Mouse (Mus musculus) hindlimb bud, embryonic 11.5 days (tissue): Measurements from ENCODE around the gene Slc52a3.

Experiments used
- DNase-seq: peaks from one replicate; pipeline ENCODE4 v3.0.0-alpha.2; 2012; ENCODE audit warnings: low read depth, low spot score; ENCODE audit errors: extremely low spot score

Gene Slc52a3

DNA sequence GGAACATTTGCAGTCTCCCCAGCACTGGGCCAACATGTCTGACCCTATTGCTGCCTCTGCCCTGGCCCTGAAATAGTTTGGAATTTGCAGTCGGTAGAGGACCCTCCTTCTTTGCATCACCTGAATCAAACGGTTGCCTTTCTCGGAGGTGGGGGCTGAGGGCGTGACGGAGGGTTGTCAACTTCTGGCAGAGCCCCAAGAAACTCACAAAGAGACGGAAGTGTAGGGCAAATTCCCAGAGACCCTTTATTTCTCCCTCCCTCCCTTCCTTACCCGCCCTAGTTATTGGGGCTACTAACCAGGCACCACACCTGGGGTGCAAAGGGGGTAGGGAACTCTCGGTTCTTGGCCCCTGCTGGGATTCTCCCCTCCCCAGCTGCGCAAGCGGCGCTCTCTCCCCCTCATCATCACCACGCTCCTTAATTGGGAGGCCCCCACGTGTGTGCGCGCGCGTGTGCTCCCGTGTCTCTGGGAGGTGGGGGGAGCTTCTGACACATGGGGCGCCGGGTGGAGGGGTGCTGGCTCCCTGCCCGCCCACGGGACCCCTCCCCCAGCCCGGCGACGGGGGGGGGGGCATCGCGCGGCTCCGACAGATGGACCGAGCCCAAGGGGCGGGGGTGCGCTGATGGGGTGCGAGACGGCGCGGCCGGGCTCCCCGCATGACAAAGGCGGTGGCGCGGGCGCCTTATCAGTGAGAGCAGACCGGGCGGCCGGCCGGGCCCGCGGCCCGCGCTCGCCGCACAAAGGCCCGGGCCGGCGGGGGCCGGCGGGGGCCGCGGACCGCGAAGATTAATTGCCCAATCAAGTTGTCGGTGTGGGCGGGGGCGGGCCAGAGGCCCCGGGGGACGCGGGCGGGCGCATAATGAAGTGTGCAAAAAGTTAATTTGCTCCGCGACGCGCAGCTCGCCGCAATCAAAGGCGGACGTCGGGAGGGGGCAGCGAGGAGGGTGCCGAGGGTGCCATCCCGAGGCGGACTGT lies 52.0 kb downstream of the Slc52a3 start:
- no peak for DNase-seq

DNA sequence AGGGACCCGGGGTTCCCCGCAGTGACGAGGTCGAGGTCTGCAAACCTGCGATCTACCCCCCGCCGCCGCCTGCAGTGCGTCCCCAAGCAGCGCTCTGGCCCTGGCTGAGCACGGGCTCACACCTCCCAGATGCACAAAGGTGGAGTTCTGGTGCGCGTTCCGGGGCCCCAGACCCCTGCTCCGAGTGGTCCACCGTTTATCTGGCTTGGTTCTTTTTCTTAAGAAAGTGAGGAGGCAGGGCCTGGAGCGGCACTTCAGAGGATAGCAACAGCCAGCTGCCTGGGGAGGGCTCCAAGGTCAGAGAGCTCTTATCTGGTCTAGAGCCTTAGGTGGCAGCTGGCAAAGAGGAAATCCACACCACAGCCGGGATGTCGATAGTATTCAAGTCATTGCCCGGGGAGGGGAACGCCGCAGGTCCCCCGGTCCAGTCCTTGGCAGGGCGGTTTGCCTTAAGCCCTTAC lies 52.7 kb downstream of the Slc52a3 start:
- no peak for DNase-seq

DNA sequence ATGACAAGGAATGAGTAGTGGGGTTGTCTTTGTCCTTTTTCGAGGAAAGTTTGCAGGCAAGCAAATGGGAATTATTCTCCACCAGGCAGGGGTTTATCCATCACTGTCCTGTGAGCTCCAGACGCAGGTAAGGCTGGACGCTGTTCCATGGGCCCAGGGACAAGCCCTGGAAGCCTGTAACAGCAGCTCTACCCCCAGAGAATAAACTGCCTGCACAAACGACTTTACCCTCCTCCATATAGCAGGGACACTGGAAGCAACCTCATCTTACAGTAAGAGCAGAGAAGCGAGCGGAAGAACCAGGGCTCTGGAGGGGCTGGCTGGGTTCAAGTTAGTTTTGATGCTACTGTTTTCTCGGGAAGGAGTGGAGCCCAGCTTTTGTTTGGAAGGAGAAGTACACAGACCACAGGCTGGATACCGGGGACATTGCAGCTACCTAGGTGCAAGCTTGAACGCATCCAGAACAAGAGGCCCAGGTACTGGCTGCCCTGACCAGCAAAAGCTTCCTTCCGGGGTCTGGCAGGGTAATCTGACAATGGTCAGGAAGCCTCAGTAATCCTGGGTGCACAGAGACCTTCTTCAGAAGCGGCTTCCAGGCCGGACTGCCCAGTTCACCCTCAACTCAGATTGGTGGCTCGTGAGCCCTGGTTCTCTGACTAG lies 53.4 kb downstream of the Slc52a3 start:
- DNase-seq = no peak

DNA sequence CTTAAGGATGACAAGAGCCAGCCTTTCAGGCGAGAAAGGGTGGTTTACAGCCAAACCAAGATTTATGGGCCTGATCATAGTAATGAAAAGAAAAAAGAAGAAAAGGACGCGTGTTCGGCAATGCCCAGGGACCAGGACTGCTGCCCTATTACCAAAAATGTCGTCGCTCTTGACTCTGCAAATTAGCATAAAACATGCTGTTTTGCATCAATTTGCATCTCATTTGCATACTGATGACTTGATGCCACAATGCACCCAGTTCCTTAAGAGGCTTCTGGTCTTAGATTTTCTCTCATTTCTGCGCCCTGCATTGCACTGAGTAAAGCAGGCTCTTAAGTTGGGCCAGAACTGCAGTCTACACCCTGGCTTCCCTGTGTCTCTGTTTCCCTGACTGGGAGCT lies 54.0 kb downstream of the Slc52a3 start:
- no peak for DNase-seq

DNA sequence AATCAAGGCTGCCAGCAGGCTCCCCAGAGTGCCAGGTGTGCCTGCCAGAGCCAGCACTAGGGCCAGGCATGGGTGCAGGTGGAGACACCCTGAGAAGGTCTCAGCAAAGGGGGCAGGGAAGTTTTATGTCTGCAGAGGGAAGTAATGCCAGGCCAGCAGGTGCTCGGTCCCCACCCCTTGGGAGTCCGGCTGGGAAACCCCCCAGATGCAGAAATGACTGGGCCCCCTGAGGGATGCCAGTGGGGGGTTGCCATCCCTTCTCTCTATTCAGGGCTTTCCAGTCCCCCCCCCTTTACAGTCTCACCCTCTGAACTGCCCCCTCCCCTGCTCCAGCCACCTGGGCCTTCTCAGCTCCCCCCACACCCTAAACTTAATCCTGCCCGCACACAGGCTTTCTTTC lies 55.7 kb downstream of the Slc52a3 start:
- DNase-seq = no peak

DNA sequence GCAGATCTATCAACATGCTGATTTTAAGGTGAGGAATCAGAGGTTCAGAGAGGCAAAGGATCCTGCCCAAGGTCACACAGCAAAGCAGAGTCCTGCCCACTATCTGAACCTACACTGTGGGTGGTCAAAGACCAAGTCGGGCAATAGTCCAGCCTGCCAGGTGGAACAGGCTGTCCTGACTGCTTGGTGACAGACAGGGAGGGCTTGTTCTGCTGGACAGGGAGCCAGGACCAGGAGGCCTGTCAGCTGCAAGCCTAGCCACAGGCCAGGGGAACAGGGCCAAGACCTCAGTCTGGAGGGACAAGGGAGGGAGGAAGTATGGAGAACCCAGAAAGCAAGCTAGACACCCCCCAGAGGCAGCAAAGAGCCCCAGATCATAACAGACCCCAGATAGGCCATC lies 59.1 kb downstream of the Slc52a3 start:
- no peak for DNase-seq

DNA sequence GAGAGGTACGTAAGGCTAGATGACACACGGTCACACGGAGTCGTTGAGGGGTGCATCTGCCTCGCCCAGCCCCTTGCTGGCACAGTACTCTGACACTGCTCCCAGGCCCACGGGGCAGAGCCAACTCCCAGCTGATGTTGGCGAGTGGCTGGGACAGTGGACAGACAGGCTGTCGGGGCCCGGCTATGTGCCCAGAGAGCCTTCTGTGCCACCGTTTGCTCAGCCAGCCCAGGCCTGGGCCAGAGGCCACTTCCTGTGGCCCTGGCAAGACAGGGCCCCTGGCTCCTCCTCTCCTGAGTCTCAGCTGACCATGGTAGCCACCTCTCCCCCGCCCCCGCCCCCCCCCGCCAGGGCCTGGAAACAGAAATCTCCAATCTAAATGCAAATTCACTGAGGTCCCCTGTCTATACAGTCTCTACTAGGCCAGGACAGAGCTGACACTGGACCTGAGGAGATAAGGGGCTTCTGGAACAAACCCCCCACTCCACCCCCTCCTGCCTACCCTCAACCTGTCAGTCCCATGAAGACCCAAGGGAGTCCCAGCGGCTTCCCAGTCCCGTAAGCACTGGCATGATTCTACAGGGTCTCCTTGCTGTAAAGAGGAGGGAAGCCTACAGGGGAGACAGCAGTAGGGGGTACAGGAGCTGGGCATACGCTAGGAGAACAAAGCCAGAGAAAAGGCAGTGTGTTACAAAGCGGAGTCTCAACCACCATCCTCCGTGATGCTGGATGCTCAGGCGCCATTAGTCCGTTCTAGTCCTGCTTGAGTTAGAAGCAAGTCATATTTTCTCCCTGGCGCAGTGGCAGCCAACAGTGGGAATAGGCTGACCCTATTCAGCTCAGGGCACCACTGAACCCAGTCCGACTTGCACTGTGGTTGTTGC lies 60.3 kb downstream of the Slc52a3 start:
- DNase-seq = no peak

DNA sequence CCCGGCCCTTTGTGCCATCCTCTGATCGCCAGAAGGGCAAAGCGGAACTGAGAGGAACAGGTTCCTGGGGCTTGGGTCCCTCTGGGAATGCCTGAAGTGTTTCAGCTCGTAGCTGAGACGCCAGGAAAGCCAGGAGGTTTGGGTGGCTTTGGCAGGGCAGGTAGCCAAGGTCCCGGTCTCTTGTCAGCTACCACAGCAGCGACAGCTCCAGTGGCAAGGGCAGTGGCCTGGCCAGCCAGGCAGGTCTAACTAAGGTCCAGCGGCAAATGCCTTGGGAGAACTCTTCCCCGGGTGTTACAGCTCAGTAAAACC lies 60.9 kb downstream of the Slc52a3 start:
- DNase-seq = no peak
